Mouse (Mus musculus): ENCODE measurements around the gene Lmtk2.

Lmtk2 gene

GRCm38 (mm10) chr5:144218061-144218460, 117.8 kb downstream of the Lmtk2 start:
- no peak for ATAC-seq (ENCODE audit: low TSS enrichment)

DNA sequence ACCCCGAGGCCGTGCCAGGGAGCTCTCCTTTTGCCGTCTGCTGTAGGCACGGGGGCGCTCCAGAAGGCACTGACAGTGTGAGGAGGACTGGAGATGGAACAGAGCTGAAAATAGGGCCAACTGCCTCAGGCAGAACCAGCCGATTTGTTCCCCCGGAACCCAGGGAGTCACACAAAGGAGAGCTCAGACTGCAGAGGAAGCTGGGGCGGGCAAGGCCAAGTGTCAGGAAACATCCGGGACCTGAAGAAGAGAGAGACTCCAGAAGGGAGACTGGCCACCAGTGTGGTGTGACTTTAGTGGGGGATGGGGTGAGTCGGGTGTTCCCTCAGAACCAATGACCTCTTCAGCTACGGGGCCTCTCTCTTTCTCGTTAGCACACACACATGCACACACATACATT, 119.1 kb downstream of the Lmtk2 start:
- 0 out of 2 replicates have a peak, but pooled peaks have one; percentile 20 for ATAC-seq (ENCODE audit: low TSS enrichment)

GRCm38 (mm10) chr5:144219936-144220335, 119.7 kb downstream of the Lmtk2 start:
- no peak for ATAC-seq (ENCODE audit: low TSS enrichment)

GRCm38 (mm10) chr5:144221305-144221704, 121.1 kb downstream of the Lmtk2 start:
- no peak for ATAC-seq (ENCODE audit: low TSS enrichment)

- ATAC-seq (ENCODE audit: low TSS enrichment): peak; percentile 55
Measured at GRCm38 (mm10) chr5:144222811-144223502, 122.7 kb downstream of the Lmtk2 start.

GRCm38 (mm10) chr5:144223503-144223862, 123.2 kb downstream of the Lmtk2 start, which contains the start of gene Tecpr1:
Gene Tecpr1, minus strand, starts transcription at chr5:144223615.
- peak; percentile 96 for ATAC-seq (ENCODE audit: low TSS enrichment)

DNA sequence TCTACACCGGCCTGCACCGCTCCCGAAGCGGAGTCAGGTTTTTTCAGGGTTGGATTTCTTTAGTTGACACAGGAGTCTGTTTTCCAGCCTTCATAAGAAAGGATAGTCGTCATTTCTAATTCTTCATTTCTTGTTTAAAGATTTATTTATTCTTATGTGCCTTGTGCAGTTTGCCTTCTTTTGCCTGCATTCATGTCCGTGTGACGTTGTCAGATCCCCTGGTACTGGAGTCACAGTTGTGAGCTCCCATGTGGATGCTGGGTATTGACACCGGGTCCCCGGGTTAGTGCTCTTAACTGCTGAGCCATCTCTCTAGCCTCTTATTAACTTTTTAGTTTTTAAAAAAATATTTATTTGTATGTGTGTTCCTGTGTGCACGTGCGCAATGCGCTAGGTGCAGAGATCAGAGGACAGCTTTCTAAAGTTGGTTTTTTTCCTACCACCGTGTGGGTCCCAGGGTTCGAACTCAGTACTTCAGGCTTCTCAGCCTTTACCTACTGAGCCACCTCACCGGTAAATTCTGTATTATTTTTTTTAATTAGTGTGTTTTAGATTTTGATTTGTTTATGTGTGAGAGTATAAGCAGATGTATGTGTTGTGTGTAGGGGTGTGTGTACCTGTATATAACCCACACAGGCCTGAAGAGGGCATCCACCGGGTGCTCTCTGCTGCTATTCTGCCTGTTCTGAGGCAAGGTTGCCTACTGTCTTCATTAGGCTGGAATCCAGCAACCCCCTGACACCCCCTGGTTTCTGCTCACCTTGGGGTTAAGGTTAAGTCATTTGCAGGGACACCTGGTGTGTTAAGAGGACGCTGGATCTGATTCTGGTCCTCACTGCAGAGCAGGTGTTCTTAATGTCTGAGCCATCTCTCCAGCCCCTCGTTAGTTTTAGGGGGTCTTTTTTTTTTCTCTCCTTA, 123.9 kb downstream of the Lmtk2 start:
- ATAC-seq (ENCODE audit: low TSS enrichment): peak; percentile 28; the same call in 1 of the 2 replicates

- ATAC-seq (ENCODE audit: low TSS enrichment): no peak
Measured at GRCm38 (mm10) chr5:144226220-144226619, 126.0 kb downstream of the Lmtk2 start.

- ATAC-seq (ENCODE audit: low TSS enrichment): no peak
Measured at GRCm38 (mm10) chr5:144230216-144230615, 130.0 kb downstream of the Lmtk2 start.

- no peak for ATAC-seq (ENCODE audit: low TSS enrichment)
Measured at GRCm38 (mm10) chr5:144231410-144231809, 131.2 kb downstream of the Lmtk2 start.

GRCm38 (mm10) chr5:144232531-144232930, 132.3 kb downstream of the Lmtk2 start:
- no peak for ATAC-seq (ENCODE audit: low TSS enrichment)

DNA sequence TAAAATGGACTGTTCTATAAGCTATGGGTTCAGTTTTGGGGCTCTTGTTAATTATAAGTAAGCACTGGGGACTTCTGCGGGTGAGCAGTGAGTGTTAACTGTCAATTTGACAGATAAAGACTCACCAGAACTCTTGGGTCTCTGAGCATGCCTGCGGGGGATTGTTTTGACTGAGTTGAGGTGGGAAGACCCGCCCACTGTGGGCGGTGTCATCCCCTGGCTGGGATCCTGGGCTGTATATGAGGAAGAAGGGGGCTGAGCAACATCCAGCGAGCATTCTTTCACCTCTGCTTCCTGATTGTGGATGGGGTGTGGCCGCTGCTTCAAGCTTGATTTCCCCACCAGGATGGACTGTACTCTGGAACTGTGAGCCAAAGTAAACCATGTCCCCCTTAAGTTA, 134.0 kb downstream of the Lmtk2 start:
- ATAC-seq (ENCODE audit: low TSS enrichment): no peak

DNA sequence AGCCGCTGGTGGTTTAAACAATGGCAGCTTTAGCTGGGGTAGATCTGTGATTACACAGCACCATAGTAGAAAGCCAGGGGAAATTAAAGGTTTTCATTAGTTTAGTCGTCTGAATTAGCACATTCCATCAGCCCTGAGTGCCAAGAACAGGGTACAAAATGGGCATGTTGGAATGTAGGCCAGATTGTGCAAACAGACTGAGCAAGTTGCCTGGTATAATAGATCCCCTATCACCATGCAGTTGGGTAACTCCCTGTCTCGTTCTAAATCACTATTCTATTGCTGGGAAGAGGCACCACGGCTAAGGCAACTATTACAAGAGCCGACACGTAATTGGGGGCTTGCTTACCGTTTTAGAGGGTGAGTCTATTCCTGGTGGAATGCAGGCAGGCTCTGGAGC, 134.5 kb downstream of the Lmtk2 start:
- no peak for ATAC-seq (ENCODE audit: low TSS enrichment)
